ENCODE assay signal across 8 mouse cellular contexts in the genomic region with DNA sequence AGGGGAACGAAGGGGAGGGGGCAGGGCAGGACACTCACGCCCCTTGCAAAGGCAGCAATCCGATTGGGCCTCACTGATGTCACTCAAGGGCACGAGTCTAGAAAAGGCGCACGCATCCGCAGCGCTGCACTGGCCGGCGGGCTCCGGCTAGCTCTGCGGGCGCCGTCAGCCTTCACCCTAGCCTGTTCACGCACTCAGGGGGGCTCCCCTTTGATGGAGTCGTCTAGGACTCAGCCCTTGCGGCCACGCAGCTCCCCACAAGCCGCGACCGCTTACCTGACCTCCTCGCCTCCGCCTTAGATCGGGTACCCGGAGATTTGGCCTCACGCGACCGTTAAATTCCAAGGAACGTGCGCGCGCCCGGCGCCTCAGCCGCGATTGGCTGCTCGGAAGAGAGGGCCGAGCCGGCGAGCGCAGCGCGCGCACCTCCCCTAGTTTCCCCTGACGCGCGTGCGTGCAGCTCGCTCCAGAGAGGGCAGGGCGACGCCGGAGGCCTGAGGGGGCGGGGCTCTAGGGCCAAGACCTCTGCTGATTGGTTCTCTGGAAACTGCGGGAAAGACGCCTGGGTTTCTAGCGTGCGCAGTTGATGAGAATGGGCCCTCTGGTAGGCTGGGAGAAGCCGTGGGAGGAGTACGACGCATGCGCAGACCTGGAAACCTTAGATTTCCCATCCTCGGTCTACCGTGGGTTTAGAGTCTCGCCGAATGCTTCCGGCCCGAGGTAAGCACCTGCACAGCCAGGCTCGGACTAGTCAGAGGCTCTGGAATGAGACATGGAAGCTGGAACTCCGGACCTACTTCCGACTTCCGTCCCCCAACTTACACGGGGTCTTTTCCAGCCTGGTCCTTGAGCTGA. TPM values are rescaled to one million over a fixed set of nuclear protein-coding genes. Genes with fewer than 3 reads are reported as not detected.
DNase-seq lines count a peak whose midpoint lies in the region; ATAC-seq and TF ChIP-seq lines count a peak whose summit lies in the region.

TSS of gene Mphosph9 (minus strand) at position 463 of the 855 bp plus-strand sequence.
TSS of gene 2810006K23Rik (plus strand) at position 580 of the 855 bp plus-strand sequence.

- H3K79me2 ChIP-seq in C2C12 (ENCODE audit: control insufficient read depth, insufficient read depth) (peaks cover 41% of the 10 kb centered on the region), myocyte (ENCODE audit: control insufficient read depth, insufficient read depth) (peaks cover 18% of the 10 kb centered on the region)
- no peaks in the 10 kb centered on the region; the same call in 1 of the 2 replicates for H3K79me2 ChIP-seq in liver, adult 2 months (ENCODE audit: control insufficient read depth, insufficient read depth, low read length)

- peak within 1 kb of the TSS; percentile 86 for H3K9ac ChIP-seq in heart, embryonic 11.5 days (ENCODE audit: low read depth, low read length)
- peak within 1 kb of the TSS; percentile 90 for H3K9ac ChIP-seq in kidney, embryonic 16.5 days (replicated peaks; ENCODE audit: low read length)
- peak within 1 kb of the TSS; percentile 83 for H3K9ac ChIP-seq in liver, adult 2 months (ENCODE audit: low read depth, low read length)

- WGBS in heart, embryonic 11.5 days (ENCODE audit: insufficient replicate concordance) = under 1% methylated on average over 71 of the region's 72 CpGs
- WGBS in kidney, embryonic 16.5 days = under 1% methylated on average over 72 of the region's 72 CpGs
- under 1% methylated on average over 72 of the region's 72 CpGs for WGBS in liver, adult 2 months

- H3K27me3 ChIP-seq in C2C12 (ENCODE audit: control insufficient read depth, insufficient read depth, insufficient read length) (no peaks in the 10 kb centered on the region), myocyte (ENCODE audit: control insufficient read depth, insufficient read depth, insufficient read length) (no peaks in the 10 kb centered on the region)
- H3K27me3 ChIP-seq in erythroblast, embryonic 14.5 days (ENCODE audit: control insufficient read depth) = no peaks in the 10 kb centered on the region
- no peaks in the 10 kb centered on the region for H3K27me3 ChIP-seq in heart, embryonic 11.5 days (ENCODE audit: control insufficient read depth, insufficient read depth, low read length)
- H3K27me3 ChIP-seq in kidney, embryonic 16.5 days (ENCODE audit: insufficient read depth, low read length) = no peaks in the 10 kb centered on the region
- no peaks in the 10 kb centered on the region for H3K27me3 ChIP-seq in liver, adult 2 months (ENCODE audit: control insufficient read depth, insufficient read depth, low read length)
- no peaks in the 10 kb centered on the region for H3K27me3 ChIP-seq in splenic B cell, adult 2 months (ENCODE audit: control insufficient read depth, insufficient read depth, low read length, poor library complexity, severe bottlenecking)

- H3K4me3 ChIP-seq in C2C12 (ENCODE audit: insufficient read depth, poor library complexity, severe bottlenecking) (peak within 1 kb of the TSS; percentile 65), myocyte (peak within 1 kb of the TSS; percentile 85)
- H3K4me3 ChIP-seq in erythroblast, embryonic 14.5 days (replicated peaks) = peak within 1 kb of the TSS; percentile 72
- H3K4me3 ChIP-seq in heart, embryonic 11.5 days (ENCODE audit: low read depth, low read length) = peak within 1 kb of the TSS; percentile 57
- peak within 1 kb of the TSS; percentile 85 for H3K4me3 ChIP-seq in kidney, embryonic 16.5 days (ENCODE audit: low read length)
- peak within 1 kb of the TSS; percentile 81 for H3K4me3 ChIP-seq in liver, adult 2 months (ENCODE audit: insufficient read depth, low read depth, low read length)

- peaks cover 16% of the 10 kb centered on the region for H3K79me3 ChIP-seq in C2C12 (ENCODE audit: low read depth)

- H3K4me2 ChIP-seq in heart, embryonic 11.5 days = peak within 1 kb of the TSS; percentile 89
- H3K4me2 ChIP-seq in kidney, embryonic 16.5 days (replicated peaks; ENCODE audit: low read depth, low read length) = peak within 1 kb of the TSS; percentile 96
- peak within 1 kb of the TSS; percentile 99 for H3K4me2 ChIP-seq in myocyte (ENCODE audit: low read depth)

- peak; percentile 99 for TF ChIP-seq POLR2A in brain, embryonic 14.5 days (IDR thresholded peaks at IDR 0.05; ENCODE audit: borderline replicate concordance, extremely low read depth, insufficient read depth, insufficient read length, poor library complexity, severe bottlenecking)
- peak; percentile 99 for TF ChIP-seq POLR2A in liver, adult 2 months (IDR thresholded peaks at IDR 0.05; ENCODE audit: extremely low read depth, insufficient read depth, low read length)
- TF ChIP-seq POLR2A in myocyte (IDR thresholded peaks at IDR 0.05; ENCODE audit: insufficient read length, low read depth) = peak; percentile 98

- H3K36me3 ChIP-seq in C2C12 (ENCODE audit: control insufficient read depth, insufficient read depth) (peaks cover 12% of the 10 kb centered on the region), myocyte (ENCODE audit: control insufficient read depth, insufficient read depth) (no peaks in the 10 kb centered on the region)
- H3K36me3 ChIP-seq in erythroblast, embryonic 14.5 days (ENCODE audit: control insufficient read depth) = peaks cover 19% of the 10 kb centered on the region
- H3K36me3 ChIP-seq in heart, embryonic 11.5 days (ENCODE audit: control insufficient read depth, insufficient read depth, low read length) = no peaks in the 10 kb centered on the region
- H3K36me3 ChIP-seq in kidney, embryonic 16.5 days (ENCODE audit: insufficient read depth, low read length) = peaks cover 4% of the 10 kb centered on the region; the same call in 1 of the 2 replicates
- no peaks in the 10 kb centered on the region for H3K36me3 ChIP-seq in liver, adult 2 months (ENCODE audit: control insufficient read depth, insufficient read depth, low read length)
- no peaks in the 10 kb centered on the region for H3K36me3 ChIP-seq in splenic B cell, adult 2 months (ENCODE audit: control insufficient read depth, insufficient read depth, low read length, poor library complexity, severe bottlenecking)

- ATAC-seq in heart, embryonic 11.5 days (replicated peaks; ENCODE audit: insufficient number of reproducible peaks, low FRiP score, low TSS enrichment) = peak; percentile 97
- ATAC-seq in kidney, embryonic 16.5 days (ENCODE audit: low FRiP score, low TSS enrichment) = peak; percentile 98

- H3K27ac ChIP-seq in heart, embryonic 11.5 days (ENCODE audit: low read depth, low read length) = peak within 1 kb of the TSS; percentile 85
- peak within 1 kb of the TSS; percentile 96 for H3K27ac ChIP-seq in kidney, embryonic 16.5 days (ENCODE audit: low read length)
- peak within 1 kb of the TSS; percentile 84 for H3K27ac ChIP-seq in liver, adult 2 months (replicated peaks; ENCODE audit: insufficient read depth, low read depth, low read length)

- H3K4me1 ChIP-seq in erythroblast, embryonic 14.5 days (ENCODE audit: control insufficient read depth) = peaks cover 34% of the 10 kb centered on the region
- H3K4me1 ChIP-seq in heart, embryonic 11.5 days (ENCODE audit: control insufficient read depth, insufficient read depth, low read length) = peaks cover 9% of the 10 kb centered on the region
- H3K4me1 ChIP-seq in kidney, embryonic 16.5 days (ENCODE audit: insufficient read depth, low read length) = peaks cover 16% of the 10 kb centered on the region
- H3K4me1 ChIP-seq in liver, adult 2 months (ENCODE audit: control insufficient read depth, insufficient read depth, low read length) = peaks cover 6% of the 10 kb centered on the region

- H3K9me3 ChIP-seq in erythroblast, embryonic 14.5 days (ENCODE audit: control insufficient read depth, low read length) = no peaks in the 10 kb centered on the region
- H3K9me3 ChIP-seq in heart, embryonic 11.5 days (replicated peaks; ENCODE audit: control insufficient read depth, low read length) = no peaks in the 10 kb centered on the region
- H3K9me3 ChIP-seq in kidney, embryonic 16.5 days (ENCODE audit: low read length) = no peaks in the 10 kb centered on the region

- peak within 1 kb of the TSS; percentile 92 for H3ac ChIP-seq in C2C12 (ENCODE audit: control insufficient read depth, insufficient read length, low read depth)
- peak within 1 kb of the TSS; percentile 62 for H3ac ChIP-seq in myocyte (ENCODE audit: control insufficient read depth, insufficient read length)

- no peak for TF ChIP-seq CTCF in C2C12 (IDR thresholded peaks at IDR 0.05; ENCODE audit: control insufficient read depth, insufficient read depth, insufficient read length)
- TF ChIP-seq CTCF in brain, embryonic 14.5 days (IDR thresholded peaks at IDR 0.05; ENCODE audit: borderline replicate concordance, extremely low read depth, insufficient read depth, insufficient read length) = no peak
- no peak for TF ChIP-seq CTCF in liver, adult 2 months (IDR thresholded peaks at IDR 0.05; ENCODE audit: low read depth, low read length)

- DNase-seq in brain, embryonic 14.5 days (ENCODE audit: low read depth) = peak; percentile 100
- DNase-seq in liver, adult 2 months (ENCODE audit: extremely low read depth, low read depth, low spot score) = peak; percentile 97
- peak; percentile 100 for DNase-seq in splenic B cell, adult 2 months (ENCODE audit: low read depth, low spot score)

TF ChIP-seq in C2C12, 6 proteins besides CTCF, POLR2A, EP300 and RAD21 (continues in another document):
- TF ChIP-seq FOSL1 (IDR thresholded peaks at IDR 0.05; ENCODE audit: insufficient read depth, low read length, poor library complexity, severe bottlenecking) (no peak), MYOD1 (IDR thresholded peaks at IDR 0.05; ENCODE audit: control insufficient read depth, insufficient read length, low read depth) (no peak)

TF ChIP-seq in myocyte, 11 proteins besides CTCF, POLR2A, EP300 and RAD21 (continues in another document):
- TF ChIP-seq USF1 (IDR thresholded peaks at IDR 0.05; ENCODE audit: low read depth) = no peak

RNA-seq across cellular contexts. Expression of gene Mphosph9, which starts in this region (rescaled TPM):
- 3.1 TPM for polyA plus RNA-seq in C2C12 (2012; fragmentation: generic; extraction: Trizol)
- polyA plus RNA-seq in brain, embryonic 14.5 days (2012; rRNA removed) = 18.3 and 19.4 TPM in 2 replicates
- polyA plus RNA-seq in erythroblast, embryonic 14.5 days (2012) = 0.28 and 0.32 TPM in 2 replicates
- 11.5 and 15.5 TPM in 2 replicates for polyA plus RNA-seq in heart, embryonic 11.5 days (2014; fragmentation: Nextera tagmentation; extraction: Ambion mirVana)
- polyA plus RNA-seq in kidney, embryonic 16.5 days (2015; fragmentation: Nextera tagmentation; extraction: Ambion mirVana) = 10.8 and 13.8 TPM in 2 replicates
- 2.3 and 3.4 TPM in 2 replicates for total RNA-seq in liver, adult 2 months (2014; rRNA removed)
- polyA plus RNA-seq in liver, adult 2 months (2012; rRNA removed) = 0.54 and 1.1 TPM in 2 replicates
- polyA plus RNA-seq in myocyte (2012; fragmentation: generic; extraction: Trizol) = 2.4 TPM

RNA-seq across cellular contexts. Expression of gene 2810006K23Rik, which starts in this region (rescaled TPM):
- 7.8 TPM for polyA plus RNA-seq in C2C12 (2012; fragmentation: generic; extraction: Trizol)
- 10.8 and 13.3 TPM in 2 replicates for polyA plus RNA-seq in brain, embryonic 14.5 days (2012; rRNA removed)
- polyA plus RNA-seq in erythroblast, embryonic 14.5 days (2012) = 0.24 and 0.36 TPM in 2 replicates
- polyA plus RNA-seq in heart, embryonic 11.5 days (2014; fragmentation: Nextera tagmentation; extraction: Ambion mirVana) = 14.8 and 19.1 TPM in 2 replicates
- polyA plus RNA-seq in kidney, embryonic 16.5 days (2015; fragmentation: Nextera tagmentation; extraction: Ambion mirVana) = 18.5 and 20.4 TPM in 2 replicates
- 6.3 and 7.3 TPM in 2 replicates for total RNA-seq in liver, adult 2 months (2014; rRNA removed)
- 5.1 and 5.3 TPM in 2 replicates for polyA plus RNA-seq in liver, adult 2 months (2012; rRNA removed)
- 7.2 TPM for polyA plus RNA-seq in myocyte (2012; fragmentation: generic; extraction: Trizol)

Comparison
In these comparisons a context has a peak if more than half of its experiments do, and no peak if none do; other contexts are left out.
1. Peak in every context shown above with its lines: DNase-seq, ATAC-seq, H3K4me3 ChIP-seq and H3K27ac ChIP-seq.